Mouse (Mus musculus) forebrain, embryonic 10.5 days (tissue): Measurements from ENCODE around the gene Lrrfip2. TPM values are rescaled to one million over a fixed set of nuclear protein-coding genes. Genes with fewer than 3 reads are reported as not detected.

ENCODE experiments used
- DNase-seq: peaks from one replicate; pipeline ENCODE4 v3.0.0-alpha.2; 2017; ENCODE audit warnings: low spot score; ENCODE audit errors: extremely low spot score
- H3K27ac ChIP-seq: fragments of 300-500 bp; sonication (generic); 2 replicates; pipeline ENCODE4 v1.5.1; 2016; ENCODE audit warnings: mild to moderate bottlenecking
- H3K27me3 ChIP-seq: fragments of 300-500 bp; sonication (generic); 2 replicates; pipeline ENCODE4 v1.6.1; 2016; ENCODE audit warnings: mild to moderate bottlenecking; ENCODE audit not compliant: poor library complexity, severe bottlenecking
- H3K36me3 ChIP-seq: fragments of 300-500 bp; sonication (generic); replicated peaks from 2 replicates; pipeline ENCODE4 v1.6.1; 2016; ENCODE audit warnings: mild to moderate bottlenecking, moderate library complexity
- H3K4me1 ChIP-seq: fragments of 300-500 bp; sonication (generic); 2 replicates; pipeline ENCODE4 v1.6.1; 2016
- H3K4me3 ChIP-seq: fragments of 300-500 bp; sonication (generic); 2 replicates; pipeline ENCODE4 v1.5.1; 2016; ENCODE audit warnings: mild to moderate bottlenecking, moderate library complexity
- H3K9me3 ChIP-seq: fragments of 300-500 bp; sonication (generic); 2 replicates; pipeline ENCODE4 v1.6.1; 2016; ENCODE audit warnings: mild to moderate bottlenecking, moderate library complexity
- WGBS: fragments of 180-500 bp; shearing (Covaris S2); methylation state at CpG from one replicate; pipeline ENCODE4 v1.1.7; 2016; 5-methylcytosine and 5-hydroxymethylcytosine counted together
- polyA plus RNA-seq: library from polyadenylated mRNA; unstranded; fragments of >200 nt; fragmentation: Nextera tagmentation; extraction: Ambion mirVana; gene quantifications from 2 replicates; pipeline ENCODE4 v1.2.1, GENCODE M21; 2016

Gene Lrrfip2
- polyA plus RNA-seq, 1 experiment from 2014 or later, result 42.1 TPM

GRCm38 (mm10) chr9:111188731-111189130 lies 71.3 kb downstream of the Lrrfip2 start:
- H3K4me1 ChIP-seq, result peaks cover 13% of the 10 kb centered on the region
- 92% methylated on average over 7 of the region's 7 CpGs for WGBS
- no peak for DNase-seq
- H3K27ac ChIP-seq, result no peak overlapping the region
- no peak overlapping the region for H3K4me3 ChIP-seq
- no peaks in the 10 kb centered on the region for H3K27me3 ChIP-seq
- H3K36me3 ChIP-seq, result peaks cover 37% of the 10 kb centered on the region
- H3K9me3 ChIP-seq, result no peaks in the 10 kb centered on the region

- WGBS, result 95% methylated on average over 2 of the region's 2 CpGs
- H3K9me3 ChIP-seq, result no peaks in the 10 kb centered on the region
Measured at GRCm38 (mm10) chr9:111193211-111193610, 75.8 kb downstream of the Lrrfip2 start.

GRCm38 (mm10) chr9:111197116-111197515 lies 79.7 kb downstream of the Lrrfip2 start:
- peaks cover 26% of the 10 kb centered on the region for H3K36me3 ChIP-seq
- no peaks in the 10 kb centered on the region for H3K9me3 ChIP-seq
- no peaks in the 10 kb centered on the region for H3K4me1 ChIP-seq
- 97% methylated on average over 3 of the region's 3 CpGs for WGBS
- H3K4me3 ChIP-seq, result no peak overlapping the region
- no peaks in the 10 kb centered on the region for H3K27me3 ChIP-seq
- no peak overlapping the region for H3K27ac ChIP-seq
- no peak for DNase-seq

More at GRCm38 (mm10) chr9:111193211-111193610, 75.8 kb downstream of the Lrrfip2 start:
- Histone ChIP-seq H3K27me3 (no peaks in the 10 kb centered on the region), H3K4me3 (no peak overlapping the region), H3K4me1 (no peaks in the 10 kb centered on the region), H3K36me3 (peaks cover 47% of the 10 kb centered on the region), H3K27ac (no peak overlapping the region)
- DNase-seq, result no peak

- no peaks in the 10 kb centered on the region for H3K4me1 ChIP-seq
- 94% methylated on average over 4 of the region's 4 CpGs for WGBS
- no peaks in the 10 kb centered on the region for H3K9me3 ChIP-seq
- no peak overlapping the region for H3K4me3 ChIP-seq
- no peak for DNase-seq
- H3K27me3 ChIP-seq, result no peaks in the 10 kb centered on the region
- H3K36me3 ChIP-seq, result peaks cover 31% of the 10 kb centered on the region
- no peak overlapping the region for H3K27ac ChIP-seq
Measured at GRCm38 (mm10) chr9:111197712-111198111, 80.3 kb downstream of the Lrrfip2 start.

GRCm38 (mm10) chr9:111198332-111198731 lies 80.9 kb downstream of the Lrrfip2 start:
- Histone ChIP-seq H3K9me3 (no peaks in the 10 kb centered on the region), H3K27ac (no peak overlapping the region), H3K4me1 (no peaks in the 10 kb centered on the region), H3K4me3 (no peak overlapping the region), H3K36me3 (peaks cover 28% of the 10 kb centered on the region), H3K27me3 (no peaks in the 10 kb centered on the region)
- WGBS, result 90% methylated on average over 1 of the region's 1 CpGs
- no peak for DNase-seq

GRCm38 (mm10) chr9:111200208-111200607 lies 82.8 kb downstream of the Lrrfip2 start:
- DNase-seq, result no peak
- no peak overlapping the region for H3K4me3 ChIP-seq
- no peaks in the 10 kb centered on the region for H3K9me3 ChIP-seq
- H3K27me3 ChIP-seq, result no peaks in the 10 kb centered on the region
- no peak overlapping the region for H3K27ac ChIP-seq
- no peaks in the 10 kb centered on the region for H3K4me1 ChIP-seq
- H3K36me3 ChIP-seq, result peaks cover 28% of the 10 kb centered on the region

GRCm38 (mm10) chr9:111204601-111205375 lies 87.4 kb downstream of the Lrrfip2 start:
- peaks cover 42% of the 10 kb centered on the region for H3K36me3 ChIP-seq
- H3K4me1 ChIP-seq, result no peaks in the 10 kb centered on the region
- H3K9me3 ChIP-seq, result no peaks in the 10 kb centered on the region
- H3K4me3 ChIP-seq, result no peak overlapping the region
- no peak for DNase-seq
- no peak overlapping the region for H3K27ac ChIP-seq
- WGBS, result 89% methylated on average over 9 of the region's 9 CpGs
- no peaks in the 10 kb centered on the region for H3K27me3 ChIP-seq

- no peaks in the 10 kb centered on the region for H3K4me1 ChIP-seq
- H3K9me3 ChIP-seq, result no peaks in the 10 kb centered on the region
- H3K27me3 ChIP-seq, result no peaks in the 10 kb centered on the region
- no peak for DNase-seq
- no peak overlapping the region for H3K27ac ChIP-seq
- 68% methylated on average over 3 of the region's 3 CpGs for WGBS
- no peak overlapping the region for H3K4me3 ChIP-seq
- H3K36me3 ChIP-seq, result peaks cover 26% of the 10 kb centered on the region
Measured at GRCm38 (mm10) chr9:111207683-111208082, 90.3 kb downstream of the Lrrfip2 start.

- no peaks in the 10 kb centered on the region for H3K4me1 ChIP-seq
- H3K36me3 ChIP-seq, result peaks cover 24% of the 10 kb centered on the region
- H3K4me3 ChIP-seq, result no peak overlapping the region
- no peaks in the 10 kb centered on the region for H3K27me3 ChIP-seq
- no peak overlapping the region for H3K27ac ChIP-seq
- no peak for DNase-seq
- WGBS, result 98% methylated on average over 3 of the region's 3 CpGs
- H3K9me3 ChIP-seq, result no peaks in the 10 kb centered on the region
Measured at GRCm38 (mm10) chr9:111208185-111208584, 90.8 kb downstream of the Lrrfip2 start.

- H3K36me3 ChIP-seq, result peaks cover 29% of the 10 kb centered on the region
- WGBS, result 93% methylated on average over 7 of the region's 7 CpGs
- no peak overlapping the region for H3K4me3 ChIP-seq
- no peaks in the 10 kb centered on the region for H3K27me3 ChIP-seq
- H3K27ac ChIP-seq, result no peak overlapping the region
- DNase-seq, result no peak
- H3K9me3 ChIP-seq, result no peaks in the 10 kb centered on the region
- no peaks in the 10 kb centered on the region for H3K4me1 ChIP-seq
Measured at GRCm38 (mm10) chr9:111209158-111209699, 91.8 kb downstream of the Lrrfip2 start.

GRCm38 (mm10) chr9:111210412-111210811 lies 93.0 kb downstream of the Lrrfip2 start:
- no peaks in the 10 kb centered on the region for H3K9me3 ChIP-seq
- no peak overlapping the region for H3K4me3 ChIP-seq
- 89% methylated on average over 4 of the region's 4 CpGs for WGBS
- H3K36me3 ChIP-seq, result peaks cover 36% of the 10 kb centered on the region
- no peaks in the 10 kb centered on the region for H3K27me3 ChIP-seq
- H3K27ac ChIP-seq, result no peak overlapping the region
- no peaks in the 10 kb centered on the region for H3K4me1 ChIP-seq
- no peak for DNase-seq

GRCm38 (mm10) chr9:111211122-111212041 lies 94.0 kb downstream of the Lrrfip2 start:
- DNase-seq, result no peak
- Histone ChIP-seq H3K4me3 (no peak overlapping the region), H3K9me3 (no peaks in the 10 kb centered on the region), H3K36me3 (peaks cover 39% of the 10 kb centered on the region), H3K27me3 (no peaks in the 10 kb centered on the region), H3K4me1 (no peaks in the 10 kb centered on the region), H3K27ac (no peak overlapping the region)
- 89% methylated on average over 10 of the region's 10 CpGs for WGBS

GRCm38 (mm10) chr9:111213501-111213900 lies 96.1 kb downstream of the Lrrfip2 start:
- WGBS, result 74% methylated on average over 6 of the region's 6 CpGs

More at GRCm38 (mm10) chr9:111213501-111213900, 96.1 kb downstream of the Lrrfip2 start:
- H3K27me3 ChIP-seq, result no peaks in the 10 kb centered on the region
- H3K4me3 ChIP-seq, result no peak overlapping the region
- no peak for DNase-seq
- no peaks in the 10 kb centered on the region for H3K4me1 ChIP-seq
- peaks cover 34% of the 10 kb centered on the region for H3K36me3 ChIP-seq
- no peaks in the 10 kb centered on the region for H3K9me3 ChIP-seq
- no peak overlapping the region for H3K27ac ChIP-seq
